Mouse (Mus musculus) limb, embryonic 11.5 days (tissue): ENCODE measurements around the gene Nek8. TPM values are rescaled to one million over a fixed set of nuclear protein-coding genes. Genes with fewer than 3 reads are reported as not detected.

ENCODE experiments used
- ATAC-seq: fragments of 200-750 bp; cut with Nextera tagmentation; 2 replicates; pipeline ENCODE4 v1.8.0; 2017; ENCODE audit warnings: low read depth; ENCODE audit not compliant: insufficient number of reproducible peaks, low FRiP score, low TSS enrichment
- DNase-seq: peaks from one replicate; pipeline ENCODE4 v3.0.0-alpha.2; 2015; ENCODE audit warnings: low spot score
- H3K27ac ChIP-seq: fragments of 300-500 bp; sonication (generic); replicated peaks from 2 replicates; pipeline ENCODE4 v1.5.1; 2014; ENCODE audit warnings: low read depth, mild to moderate bottlenecking, low read length
- H3K27me3 ChIP-seq: fragments of 300-500 bp; sonication (generic); 2 replicates; pipeline ENCODE4 v1.6.1; 2014; ENCODE audit warnings: mild to moderate bottlenecking, low read length, mixed read lengths; ENCODE audit not compliant: control insufficient read depth, insufficient read depth
- H3K36me3 ChIP-seq: fragments of 300-500 bp; sonication (generic); 2 replicates; pipeline ENCODE4 v1.6.1; 2014; ENCODE audit warnings: mild to moderate bottlenecking, low read length, moderate library complexity, mixed read lengths; ENCODE audit not compliant: control insufficient read depth, insufficient read depth
- H3K4me1 ChIP-seq: fragments of 300-500 bp; sonication (generic); 2 replicates; pipeline ENCODE4 v1.6.1; 2014; ENCODE audit warnings: low read length, mixed read lengths; ENCODE audit not compliant: control insufficient read depth, insufficient read depth
- H3K4me2 ChIP-seq: fragments of 300-500 bp; sonication (generic); 2 replicates; pipeline ENCODE4 v1.6.1; 2014; ENCODE audit warnings: low read depth, mild to moderate bottlenecking, moderate library complexity; ENCODE audit not compliant: severe bottlenecking
- H3K4me3 ChIP-seq: fragments of 300-500 bp; sonication (generic); 2 replicates; pipeline ENCODE4 v1.5.1; 2014; ENCODE audit warnings: low read depth, low read length
- H3K9ac ChIP-seq: fragments of 300-500 bp; sonication (generic); 2 replicates; pipeline ENCODE4 v1.6.1; 2014; ENCODE audit warnings: mild to moderate bottlenecking, low read length
- H3K9me3 ChIP-seq: fragments of 300-500 bp; sonication (generic); 2 replicates; pipeline ENCODE4 v1.6.1; 2016; ENCODE audit warnings: low read length; ENCODE audit not compliant: control insufficient read depth
- WGBS: fragments of 180-500 bp; shearing (Covaris S2); extraction: QIAGEN DNeasy Blood & Tissue Kit; methylation state at CpG from one replicate; pipeline ENCODE4 v1.1.7; 2014; 5-methylcytosine and 5-hydroxymethylcytosine counted together
- polyA plus RNA-seq: library from polyadenylated mRNA; unstranded; fragments of >200 nt; fragmentation: Nextera tagmentation; extraction: Ambion mirVana; gene quantifications from 2 replicates; pipeline ENCODE4 v1.2.1, GENCODE M21; 2014

Gene Nek8
- polyA plus RNA-seq = 15.0 and 15.5 TPM in 2 replicates

DNA sequence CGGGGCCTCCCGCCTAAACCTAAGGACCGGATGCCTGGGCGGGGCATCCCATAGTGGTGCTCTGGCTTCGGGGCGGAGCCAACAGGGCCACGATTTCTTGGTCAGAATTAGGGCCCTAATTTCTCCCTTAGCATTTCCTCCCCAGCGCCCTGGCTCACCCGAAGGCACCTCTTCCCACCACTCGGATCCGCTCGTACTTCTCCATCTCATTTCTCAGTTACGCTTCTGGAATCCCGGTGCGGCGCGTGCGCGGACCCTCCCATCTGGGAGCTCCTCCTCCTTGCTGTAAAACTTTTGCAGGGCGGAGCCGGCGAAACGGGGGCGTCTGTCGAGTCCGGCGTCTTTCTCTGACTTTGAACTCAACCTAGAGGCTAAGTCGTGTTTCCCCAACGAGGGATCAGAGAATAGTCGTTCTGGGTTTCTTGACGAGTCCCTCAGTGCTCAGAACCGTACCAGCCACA, at the start of gene Nek8, which contains the start of gene Tlcd1:
Nek8 (minus strand) TSS at position 274 of the 461 bp plus-strand sequence.
Tlcd1 (plus strand) TSS at position 310 of the 461 bp plus-strand sequence.
- Histone ChIP-seq H3K9ac (peak within 1 kb of the TSS; percentile 76), H3K27me3 (no peaks in the 10 kb centered on the region), H3K9me3 (no peaks in the 10 kb centered on the region), H3K4me2 (peak within 1 kb of the TSS; percentile 97), H3K27ac (peak within 1 kb of the TSS; percentile 95; the same call in 1 of the 2 replicates), H3K36me3 (peaks cover 9% of the 10 kb centered on the region), H3K4me1 (peaks cover 28% of the 10 kb centered on the region), H3K4me3 (peak within 1 kb of the TSS; percentile 59)
- ATAC-seq = peak; percentile 51; the same call in 1 of the 2 replicates
- WGBS = under 1% methylated on average over 32 of the region's 32 CpGs
- DNase-seq = peak; percentile 92

DNA sequence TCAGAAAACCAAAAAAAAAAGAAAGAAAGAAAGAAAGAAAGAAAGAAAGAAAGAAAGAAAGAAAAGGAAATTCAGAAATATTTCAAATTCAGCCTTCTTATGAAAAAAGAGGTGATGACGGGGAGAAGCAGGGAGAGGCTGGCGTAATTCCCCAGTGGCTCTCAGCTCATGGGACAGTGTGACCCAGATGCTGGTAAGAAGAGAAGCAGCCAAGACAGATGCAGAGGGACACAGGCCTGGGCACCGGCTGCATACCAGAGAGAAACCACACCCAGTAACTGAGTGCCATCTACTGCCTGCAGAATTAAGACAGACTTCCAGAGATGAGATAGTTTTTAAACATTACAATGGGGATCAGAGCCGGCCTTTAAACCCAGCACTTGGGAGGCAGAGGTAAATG, 47.1 kb upstream of the Nek8 start:
- Histone ChIP-seq H3K4me3 (no peak overlapping the region), H3K36me3 (peaks cover 60% of the 10 kb centered on the region), H3K4me1 (no peaks in the 10 kb centered on the region), H3K4me2 (no peak overlapping the region), H3K9me3 (no peaks in the 10 kb centered on the region), H3K27ac (no peak overlapping the region), H3K9ac (no peak overlapping the region), H3K27me3 (no peaks in the 10 kb centered on the region)
- no peak for DNase-seq
- ATAC-seq = no peak
- 92% methylated on average over 4 of the region's 4 CpGs for WGBS

GRCm38 (mm10) chr11:78215709-78216317, 39.3 kb upstream of the Nek8 start:
- WGBS = 87% methylated on average over 11 of the region's 11 CpGs
- ATAC-seq (no peak), DNase-seq (no peak)
- Histone ChIP-seq H3K9me3 (no peaks in the 10 kb centered on the region), H3K4me3 (no peak overlapping the region), H3K4me1 (no peaks in the 10 kb centered on the region), H3K9ac (no peak overlapping the region; the same call in 1 of the 2 replicates), H3K27me3 (no peaks in the 10 kb centered on the region), H3K4me2 (no peak overlapping the region), H3K27ac (no peak overlapping the region), H3K36me3 (peaks cover 59% of the 10 kb centered on the region)

- Histone ChIP-seq H3K4me3 (no peak overlapping the region), H3K4me2 (no peak overlapping the region), H3K9ac (no peak overlapping the region), H3K27ac (no peak overlapping the region), H3K36me3 (peaks cover 60% of the 10 kb centered on the region), H3K9me3 (no peaks in the 10 kb centered on the region), H3K4me1 (no peaks in the 10 kb centered on the region), H3K27me3 (no peaks in the 10 kb centered on the region)
- ATAC-seq (no peak), DNase-seq (no peak)
- 94% methylated on average over 14 of the region's 14 CpGs for WGBS
Measured at GRCm38 (mm10) chr11:78213086-78213817, 36.8 kb upstream of the Nek8 start.

DNA sequence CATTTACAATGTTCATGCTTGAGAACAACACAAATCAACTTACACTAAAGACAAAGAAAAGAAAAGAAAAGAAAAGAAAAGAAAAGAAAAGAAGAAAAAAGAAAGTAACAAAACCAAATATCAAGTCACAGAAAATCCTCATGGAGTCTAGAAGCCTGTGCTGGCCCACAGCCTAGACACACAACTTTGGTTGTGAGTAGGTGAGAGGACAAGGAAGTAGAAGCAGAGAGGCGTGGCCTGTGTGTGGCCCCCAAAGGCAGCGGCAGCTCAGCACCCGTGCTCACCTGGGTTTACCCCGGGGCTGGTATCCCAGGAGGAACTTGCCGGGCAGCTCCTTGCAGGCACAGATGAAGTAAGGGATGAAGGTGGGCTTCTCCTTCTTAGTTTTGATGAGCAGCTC, 35.0 kb upstream of the Nek8 start:
- H3K27me3 ChIP-seq = no peaks in the 10 kb centered on the region
- no peak overlapping the region for H3K9ac ChIP-seq
- no peak overlapping the region for H3K4me3 ChIP-seq
- H3K36me3 ChIP-seq = peaks cover 66% of the 10 kb centered on the region
- no peak for DNase-seq
- H3K4me1 ChIP-seq = no peaks in the 10 kb centered on the region
- H3K27ac ChIP-seq = no peak overlapping the region
- no peaks in the 10 kb centered on the region for H3K9me3 ChIP-seq
- no peak overlapping the region for H3K4me2 ChIP-seq
- ATAC-seq = no peak
- 92% methylated on average over 5 of the region's 5 CpGs for WGBS

GRCm38 (mm10) chr11:78210615-78211014, 34.1 kb upstream of the Nek8 start:
- ATAC-seq = no peak
- Histone ChIP-seq H3K27me3 (no peaks in the 10 kb centered on the region), H3K4me3 (no peak overlapping the region), H3K36me3 (peaks cover 62% of the 10 kb centered on the region), H3K4me1 (no peaks in the 10 kb centered on the region), H3K4me2 (no peak overlapping the region), H3K9me3 (no peaks in the 10 kb centered on the region), H3K27ac (no peak overlapping the region), H3K9ac (no peak overlapping the region)
- 71% methylated on average over 7 of the region's 7 CpGs for WGBS
- DNase-seq = no peak

DNA sequence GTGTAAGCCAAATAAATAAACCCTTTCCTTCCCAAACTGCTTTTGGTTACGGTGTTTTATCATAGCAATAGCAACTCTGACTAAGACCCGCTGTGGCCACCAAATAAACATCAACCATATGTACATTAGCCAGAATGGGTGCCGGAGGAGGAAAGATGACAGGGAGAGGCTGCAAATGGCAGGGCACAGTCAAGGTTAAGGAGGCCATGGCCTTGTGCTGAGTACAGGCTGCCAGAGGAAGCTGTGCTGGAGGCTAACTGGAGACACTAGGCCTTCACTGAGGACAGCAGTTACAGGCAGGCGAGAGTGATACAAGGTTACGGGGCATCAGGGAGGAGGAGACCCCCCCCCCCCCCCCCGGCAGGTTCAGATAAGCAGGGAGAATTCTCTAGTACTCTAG, 33.4 kb upstream of the Nek8 start:
- Histone ChIP-seq H3K27ac (no peak overlapping the region), H3K9ac (no peak overlapping the region), H3K4me1 (no peaks in the 10 kb centered on the region), H3K9me3 (no peaks in the 10 kb centered on the region), H3K36me3 (peaks cover 58% of the 10 kb centered on the region), H3K4me3 (no peak overlapping the region), H3K4me2 (no peak overlapping the region), H3K27me3 (no peaks in the 10 kb centered on the region)
- no peak for DNase-seq
- no peak for ATAC-seq
- WGBS = 99% methylated on average over 6 of the region's 6 CpGs

DNA sequence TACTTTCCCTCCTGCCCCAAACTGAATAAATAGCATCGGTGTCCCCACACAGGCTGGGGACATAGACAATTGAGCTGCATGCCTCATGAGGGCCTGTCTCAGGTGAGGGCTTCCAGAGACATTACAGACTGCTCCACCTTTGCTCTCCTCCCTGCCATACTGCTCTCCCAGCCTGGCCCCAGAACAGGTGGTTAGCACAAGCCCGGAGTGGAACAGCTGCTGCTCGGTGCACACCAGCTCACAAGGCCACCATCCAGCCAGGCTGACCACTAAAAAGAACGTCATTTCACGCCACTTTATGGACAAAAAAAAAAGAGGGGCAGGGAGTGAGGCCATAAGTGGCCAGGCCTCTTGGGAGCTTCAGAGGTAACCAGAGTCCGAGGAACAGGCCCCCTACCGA, 30.7 kb upstream of the Nek8 start:
- no peaks in the 10 kb centered on the region for H3K9me3 ChIP-seq
- H3K36me3 ChIP-seq = peaks cover 44% of the 10 kb centered on the region
- H3K9ac ChIP-seq = no peak overlapping the region
- ATAC-seq (no peak), DNase-seq (no peak)
- H3K27ac ChIP-seq = no peak overlapping the region
- no peaks in the 10 kb centered on the region for H3K27me3 ChIP-seq
- WGBS = 88% methylated on average over 7 of the region's 7 CpGs
- H3K4me2 ChIP-seq = no peak overlapping the region
- H3K4me1 ChIP-seq = no peaks in the 10 kb centered on the region
- H3K4me3 ChIP-seq = no peak overlapping the region
